Mouse (Mus musculus): ENCODE data around the gene Tyw1.

- no peak for TF ChIP-seq CTCF (IDR thresholded peaks at IDR 0.05; ENCODE audit: low read depth, low read length)
- no peak for TF ChIP-seq POLR2A (IDR thresholded peaks at IDR 0.05; ENCODE audit: insufficient read depth, low read length)
- TF ChIP-seq EP300 (IDR thresholded peaks at IDR 0.05; ENCODE audit: insufficient read depth, low read depth, low read length) = no peak
Observed at GRCm38 (mm10) chr5:130329889-130330288, 74.5 kb downstream of the Tyw1 start.
